Mouse (Mus musculus): ENCODE measurements around the gene Zfp639. TPM values are rescaled to one million over a fixed set of nuclear protein-coding genes. Genes with fewer than 3 reads are reported as not detected.

The Zfp639 gene
- polyA plus RNA-seq (2014; fragmentation: Nextera tagmentation; extraction: Ambion mirVana): 43.6 and 49.0 TPM in 2 replicates

- Histone ChIP-seq H3K9ac (ENCODE audit: low read length) (peak within 1 kb of the TSS; percentile 89), H3K9me3 (replicated peaks; ENCODE audit: control insufficient read depth, low read length) (no peaks in the 10 kb centered on the region), H3K27ac (ENCODE audit: low read depth, low read length) (peak within 1 kb of the TSS; percentile 67; the same call in 1 of the 2 replicates), H3K27me3 (replicated peaks; ENCODE audit: control insufficient read depth, insufficient read depth, low read length) (no peaks in the 10 kb centered on the region), H3K4me2 (ENCODE audit: low read length) (peak within 1 kb of the TSS; percentile 80), H3K36me3 (ENCODE audit: control insufficient read depth, insufficient read depth, low read length) (peaks cover 6% of the 10 kb centered on the region; the same call in 1 of the 2 replicates), H3K4me1 (ENCODE audit: control insufficient read depth, insufficient read depth, low read length) (peaks cover 16% of the 10 kb centered on the region), H3K4me3 (ENCODE audit: low read depth, low read length) (peak within 1 kb of the TSS; percentile 91)
- 8% methylated on average over 24 of the region's 24 CpGs for WGBS
- peak; percentile 20 for DNase-seq (ENCODE audit: low spot score)
- peak; percentile 16; the same call in 1 of the 2 replicates for ATAC-seq
These were observed at the start of gene Zfp639 for GRCm38 (mm10) chr3:32509496-32510374. Gene Zfp639, plus strand, starts transcription at chr3:32510259.

- H3K27ac ChIP-seq (ENCODE audit: low read depth, low read length): no peak overlapping the region
- ATAC-seq (no peak), DNase-seq (ENCODE audit: low spot score) (no peak)
- H3K4me3 ChIP-seq (ENCODE audit: low read depth, low read length): no peak overlapping the region
- peaks cover 25% of the 10 kb centered on the region for H3K36me3 ChIP-seq (ENCODE audit: control insufficient read depth, insufficient read depth, low read length)
- H3K4me1 ChIP-seq (ENCODE audit: control insufficient read depth, insufficient read depth, low read length): no peaks in the 10 kb centered on the region
- no peak overlapping the region for H3K9ac ChIP-seq (ENCODE audit: low read length)
- H3K9me3 ChIP-seq (replicated peaks; ENCODE audit: control insufficient read depth, low read length): no peaks in the 10 kb centered on the region
- 90% methylated on average over 4 of the region's 4 CpGs for WGBS
- no peaks in the 10 kb centered on the region for H3K27me3 ChIP-seq (replicated peaks; ENCODE audit: control insufficient read depth, insufficient read depth, low read length)
- no peak overlapping the region for H3K4me2 ChIP-seq (ENCODE audit: low read length)
These were observed 42.7 kb upstream of the Zfp639 start for GRCm38 (mm10) chr3:32467321-32467720.

- no peak for DNase-seq (ENCODE audit: low spot score)
- Histone ChIP-seq H3K9me3 (replicated peaks; ENCODE audit: control insufficient read depth, low read length) (no peaks in the 10 kb centered on the region), H3K27me3 (replicated peaks; ENCODE audit: control insufficient read depth, insufficient read depth, low read length) (no peaks in the 10 kb centered on the region), H3K27ac (ENCODE audit: low read depth, low read length) (no peak overlapping the region), H3K9ac (ENCODE audit: low read length) (no peak overlapping the region), H3K4me3 (ENCODE audit: low read depth, low read length) (no peak overlapping the region), H3K36me3 (ENCODE audit: control insufficient read depth, insufficient read depth, low read length) (peaks cover 15% of the 10 kb centered on the region), H3K4me2 (ENCODE audit: low read length) (no peak overlapping the region), H3K4me1 (ENCODE audit: control insufficient read depth, insufficient read depth, low read length) (no peaks in the 10 kb centered on the region)
- 73% methylated on average over 4 of the region's 4 CpGs for WGBS
- ATAC-seq: no peak
These were observed 41.6 kb upstream of the Zfp639 start for GRCm38 (mm10) chr3:32468411-32468810.

GRCm38 (mm10) chr3:32470449-32470848, 39.6 kb upstream of the Zfp639 start:
- H3K27me3 ChIP-seq (replicated peaks; ENCODE audit: control insufficient read depth, insufficient read depth, low read length): no peaks in the 10 kb centered on the region
- H3K27ac ChIP-seq (ENCODE audit: low read depth, low read length): no peak overlapping the region
- H3K9me3 ChIP-seq (replicated peaks; ENCODE audit: control insufficient read depth, low read length): no peaks in the 10 kb centered on the region
- DNase-seq (ENCODE audit: low spot score) (no peak), ATAC-seq (no peak)
- H3K4me3 ChIP-seq (ENCODE audit: low read depth, low read length): no peak overlapping the region
- no peak overlapping the region for H3K9ac ChIP-seq (ENCODE audit: low read length)
- no peak overlapping the region for H3K4me2 ChIP-seq (ENCODE audit: low read length)
- no peaks in the 10 kb centered on the region for H3K36me3 ChIP-seq (ENCODE audit: control insufficient read depth, insufficient read depth, low read length)
- 82% methylated on average over 7 of the region's 7 CpGs for WGBS
- no peaks in the 10 kb centered on the region for H3K4me1 ChIP-seq (ENCODE audit: control insufficient read depth, insufficient read depth, low read length)

DNA sequence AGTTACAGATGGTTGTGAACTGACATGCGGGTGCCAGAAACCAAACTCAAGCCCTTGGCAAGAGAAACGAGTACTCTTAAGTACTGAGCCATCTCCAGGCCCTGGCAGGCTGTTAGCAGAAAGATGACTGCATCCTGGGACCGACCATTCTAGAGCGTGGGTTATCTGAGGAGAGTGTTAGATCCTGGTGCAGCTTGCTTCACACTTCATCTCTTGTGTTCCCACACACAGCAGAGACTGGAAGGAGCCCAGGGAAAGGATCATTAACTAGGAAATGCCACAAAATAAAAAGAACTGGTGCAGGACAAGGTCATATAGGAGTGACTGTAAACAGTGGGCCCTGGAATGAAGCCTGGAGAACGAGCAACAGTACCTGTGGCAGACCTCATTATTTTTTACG, 39.0 kb upstream of the Zfp639 start:
- Histone ChIP-seq H3K4me2 (ENCODE audit: low read length) (no peak overlapping the region), H3K27ac (ENCODE audit: low read depth, low read length) (no peak overlapping the region), H3K9me3 (replicated peaks; ENCODE audit: control insufficient read depth, low read length) (no peaks in the 10 kb centered on the region), H3K4me1 (ENCODE audit: control insufficient read depth, insufficient read depth, low read length) (no peaks in the 10 kb centered on the region), H3K36me3 (ENCODE audit: control insufficient read depth, insufficient read depth, low read length) (no peaks in the 10 kb centered on the region), H3K9ac (ENCODE audit: low read length) (no peak overlapping the region), H3K4me3 (ENCODE audit: low read depth, low read length) (no peak overlapping the region), H3K27me3 (replicated peaks; ENCODE audit: control insufficient read depth, insufficient read depth, low read length) (no peaks in the 10 kb centered on the region)
- 76% methylated on average over 6 of the region's 6 CpGs for WGBS
- ATAC-seq: no peak
- DNase-seq (ENCODE audit: low spot score): no peak

DNA sequence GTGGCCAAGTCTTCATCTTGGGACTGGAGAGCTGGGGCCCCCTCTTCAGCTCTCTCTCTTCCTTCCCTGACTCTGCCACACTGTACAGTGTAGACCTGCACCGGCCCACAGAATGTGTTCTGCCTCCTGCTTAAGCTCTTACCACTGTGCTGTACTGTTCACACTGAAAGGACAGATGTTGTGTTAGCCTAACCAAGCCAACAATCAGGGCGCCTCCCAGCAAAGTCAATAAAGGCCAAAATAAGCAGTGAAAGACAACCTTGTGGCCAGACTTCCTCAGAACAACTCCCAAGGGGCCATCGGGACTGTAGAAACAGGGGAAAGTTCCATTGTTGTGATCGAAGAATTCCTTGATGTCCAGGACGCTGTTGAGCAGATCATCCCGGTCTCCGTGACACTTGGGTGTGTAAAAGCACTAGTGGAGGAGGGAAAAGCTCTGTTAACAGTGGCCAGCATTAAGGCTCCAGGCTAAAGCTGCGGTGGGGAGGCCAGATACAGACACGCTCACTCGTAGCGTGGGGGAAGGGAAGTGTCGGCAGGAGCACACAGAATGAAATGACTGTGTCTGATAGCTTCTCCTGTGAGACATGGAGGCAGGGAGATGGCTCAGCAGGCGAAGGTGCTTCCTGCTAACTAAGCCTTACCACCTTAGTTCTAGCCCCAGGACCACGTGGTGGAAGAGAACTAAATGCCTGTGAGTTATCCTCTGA, 37.7 kb upstream of the Zfp639 start:
- H3K27me3 ChIP-seq (replicated peaks; ENCODE audit: control insufficient read depth, insufficient read depth, low read length): no peaks in the 10 kb centered on the region
- WGBS: 86% methylated on average over 14 of the region's 14 CpGs
- no peaks in the 10 kb centered on the region for H3K4me1 ChIP-seq (ENCODE audit: control insufficient read depth, insufficient read depth, low read length)
- H3K9me3 ChIP-seq (replicated peaks; ENCODE audit: control insufficient read depth, low read length): no peaks in the 10 kb centered on the region
- H3K4me2 ChIP-seq (ENCODE audit: low read length): no peak overlapping the region
- DNase-seq (ENCODE audit: low spot score) (no peak), ATAC-seq (no peak)
- H3K4me3 ChIP-seq (ENCODE audit: low read depth, low read length): no peak overlapping the region
- no peak overlapping the region for H3K27ac ChIP-seq (ENCODE audit: low read depth, low read length)
- no peak overlapping the region for H3K9ac ChIP-seq (ENCODE audit: low read length)
- H3K36me3 ChIP-seq (ENCODE audit: control insufficient read depth, insufficient read depth, low read length): no peaks in the 10 kb centered on the region

DNA sequence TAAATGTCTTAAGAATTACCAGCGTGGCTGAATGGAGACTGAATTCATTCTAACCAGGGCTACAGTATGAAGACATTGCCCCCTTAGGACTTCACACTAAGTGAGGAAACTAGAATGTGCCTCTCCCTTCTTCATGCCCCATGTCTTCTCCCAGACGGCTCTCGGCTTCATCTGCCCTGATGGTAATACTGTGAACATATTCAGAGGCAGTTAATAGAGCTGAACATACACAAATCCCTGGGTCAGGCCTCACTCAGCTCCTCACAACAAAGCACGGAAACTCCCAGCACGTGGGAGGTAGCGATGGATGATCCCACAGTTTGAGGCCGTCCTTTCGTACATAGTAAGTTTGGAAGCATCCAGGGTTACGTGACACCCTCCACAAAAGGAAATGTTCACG, 36.9 kb upstream of the Zfp639 start:
- H3K36me3 ChIP-seq (ENCODE audit: control insufficient read depth, insufficient read depth, low read length): no peaks in the 10 kb centered on the region
- no peak overlapping the region for H3K4me3 ChIP-seq (ENCODE audit: low read depth, low read length)
- H3K27me3 ChIP-seq (replicated peaks; ENCODE audit: control insufficient read depth, insufficient read depth, low read length): no peaks in the 10 kb centered on the region
- no peaks in the 10 kb centered on the region for H3K4me1 ChIP-seq (ENCODE audit: control insufficient read depth, insufficient read depth, low read length)
- 87% methylated on average over 10 of the region's 10 CpGs for WGBS
- H3K27ac ChIP-seq (ENCODE audit: low read depth, low read length): no peak overlapping the region
- H3K4me2 ChIP-seq (ENCODE audit: low read length): no peak overlapping the region
- DNase-seq (ENCODE audit: low spot score) (no peak), ATAC-seq (no peak)
- no peak overlapping the region for H3K9ac ChIP-seq (ENCODE audit: low read length)
- H3K9me3 ChIP-seq (replicated peaks; ENCODE audit: control insufficient read depth, low read length): no peaks in the 10 kb centered on the region

- no peak overlapping the region for H3K9ac ChIP-seq (ENCODE audit: low read length)
- no peaks in the 10 kb centered on the region for H3K4me1 ChIP-seq (ENCODE audit: control insufficient read depth, insufficient read depth, low read length)
- 94% methylated on average over 7 of the region's 7 CpGs for WGBS
- H3K4me3 ChIP-seq (ENCODE audit: low read depth, low read length): no peak overlapping the region
- no peak overlapping the region for H3K27ac ChIP-seq (ENCODE audit: low read depth, low read length)
- ATAC-seq (no peak), DNase-seq (ENCODE audit: low spot score) (no peak)
- no peaks in the 10 kb centered on the region for H3K36me3 ChIP-seq (ENCODE audit: control insufficient read depth, insufficient read depth, low read length)
- H3K9me3 ChIP-seq (replicated peaks; ENCODE audit: control insufficient read depth, low read length): no peaks in the 10 kb centered on the region
- no peak overlapping the region for H3K4me2 ChIP-seq (ENCODE audit: low read length)
- no peaks in the 10 kb centered on the region for H3K27me3 ChIP-seq (replicated peaks; ENCODE audit: control insufficient read depth, insufficient read depth, low read length)
These were observed 30.1 kb upstream of the Zfp639 start for GRCm38 (mm10) chr3:32479961-32480360.

DNA sequence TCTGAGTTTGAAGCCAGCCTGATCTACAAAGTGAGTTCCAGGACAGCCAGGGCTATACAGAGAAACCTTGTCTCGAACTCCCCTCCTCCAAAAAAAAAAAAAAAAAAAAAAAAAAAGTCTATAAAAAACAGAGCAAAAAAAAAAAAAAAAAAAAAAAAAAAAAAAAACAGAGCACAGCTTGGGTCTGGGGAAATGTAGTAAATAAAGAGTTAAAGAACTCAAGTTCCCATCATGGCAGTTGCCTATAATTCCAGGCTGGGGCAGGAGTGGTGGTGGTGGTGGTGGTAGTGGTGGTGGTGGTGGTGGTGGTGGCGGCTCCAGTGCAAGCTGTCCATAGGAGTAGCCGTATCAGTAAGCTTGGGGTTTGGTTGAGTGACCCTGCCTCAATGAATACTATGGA, 27.0 kb upstream of the Zfp639 start:
- Histone ChIP-seq H3K4me3 (ENCODE audit: low read depth, low read length) (no peak overlapping the region), H3K36me3 (ENCODE audit: control insufficient read depth, insufficient read depth, low read length) (no peaks in the 10 kb centered on the region), H3K9ac (ENCODE audit: low read length) (no peak overlapping the region), H3K9me3 (replicated peaks; ENCODE audit: control insufficient read depth, low read length) (no peaks in the 10 kb centered on the region), H3K4me1 (ENCODE audit: control insufficient read depth, insufficient read depth, low read length) (no peaks in the 10 kb centered on the region), H3K27ac (ENCODE audit: low read depth, low read length) (no peak overlapping the region), H3K4me2 (ENCODE audit: low read length) (no peak overlapping the region), H3K27me3 (replicated peaks; ENCODE audit: control insufficient read depth, insufficient read depth, low read length) (no peaks in the 10 kb centered on the region)
- DNase-seq (ENCODE audit: low spot score) (no peak), ATAC-seq (no peak)
- 84% methylated on average over 3 of the region's 3 CpGs for WGBS

Data from forebrain, embryonic 14.5 days (tissue).